Mouse (Mus musculus) left cerebral cortex, postnatal 4 days (tissue): ENCODE measurements around the gene Sult2a2. TPM values are rescaled to one million over a fixed set of nuclear protein-coding genes. Genes with fewer than 3 reads are reported as not detected.
"Not testable (repeated sequence)": the region's sequence is repeated elsewhere in the genome, so short reads cannot be mapped to it uniquely, and the experiment has no call there.

Experiments
- DNase-seq: peaks from one replicate; pipeline ENCODE4 v3.0.0-alpha.2; 2022
- intact Hi-C: fragments of 180-260 bp; cut with DNase I; formaldehyde crosslinking; loops from one replicate; pipeline ENCODE4 v1.15.1; 2025
- total RNA-seq, 2 experiments: library from RNA; stranded (reverse); gene quantifications; 2 replicates each; pipeline ENCODE4 v1.2.3; 2021

The Sult2a2 gene
- total RNA-seq = not detected

- DNase-seq, intact Hi-C loops: not testable (repeated sequence)
These were observed at the start of gene Sult2a2 for GRCm38 (mm10) chr7:13733205-13733604. Gene Sult2a2, plus strand, starts transcription at chr7:13733505.

GRCm38 (mm10) chr7:13813913-13814312, 80.6 kb downstream of the Sult2a2 start:
- intact Hi-C loops = no loop called here
- no peak for DNase-seq

Other genes starting within 250 kb of the Sult2a2 start
- gene Bsph2, start 162.4 kb upstream of the Sult2a2 start, total RNA-seq = not detected
- not detected for gene Sult2a5, start 109.5 kb upstream of the Sult2a2 start, total RNA-seq
- gene Sult2a1, start 103.9 kb downstream of the Sult2a2 start, total RNA-seq = not detected